Mouse (Mus musculus) spleen, embryonic (tissue): ENCODE measurements around the gene Frrs1l.

Experiments used
- CTCF ChIA-PET: fragments of 350-600 bp; sonication (Branson Sonifier 250); formaldehyde crosslinking; loops from one replicate; lab custom pipeline; 2022; lab: Charles Lee

Frrs1l gene

DNA sequence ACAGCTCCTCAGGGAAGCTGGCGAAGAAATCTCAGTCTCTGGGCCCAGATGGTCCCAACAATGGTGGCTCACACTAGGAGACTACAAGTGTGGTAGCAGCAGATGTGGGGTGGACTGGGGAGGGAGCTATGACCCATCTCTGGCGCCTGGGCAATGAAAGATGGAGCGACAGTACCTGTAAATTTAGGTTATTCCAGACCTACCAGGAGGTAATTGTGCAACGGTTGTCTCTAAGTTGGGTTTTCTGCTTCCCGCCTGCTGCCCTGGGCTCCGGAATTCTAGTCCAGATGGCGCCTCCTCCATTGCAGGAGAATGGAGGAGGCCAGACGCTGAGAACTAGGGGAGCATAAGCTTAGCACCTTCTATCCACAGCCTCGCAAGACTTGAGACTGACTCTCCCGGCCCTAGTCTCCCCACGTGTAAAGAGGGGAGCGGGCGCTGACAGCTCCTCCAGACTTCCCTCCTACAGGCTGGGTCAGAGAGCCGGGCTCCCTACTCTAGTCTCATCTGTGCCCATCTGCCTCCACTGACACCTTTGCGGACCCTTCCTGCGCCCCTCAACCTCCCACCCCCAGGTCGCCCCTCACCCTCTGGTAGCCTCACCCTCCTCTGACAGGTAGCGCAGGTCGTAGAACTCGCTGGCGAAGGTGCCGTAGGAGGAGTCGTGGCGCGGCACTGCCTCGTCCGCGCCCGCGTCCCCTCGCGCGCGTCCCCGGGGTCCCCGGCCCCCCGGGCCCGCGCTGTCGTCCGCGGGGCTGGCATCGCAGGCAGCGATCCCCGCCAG lies 568 bp downstream of the Frrs1l start:
- CTCF ChIA-PET: no interaction called here

DNA sequence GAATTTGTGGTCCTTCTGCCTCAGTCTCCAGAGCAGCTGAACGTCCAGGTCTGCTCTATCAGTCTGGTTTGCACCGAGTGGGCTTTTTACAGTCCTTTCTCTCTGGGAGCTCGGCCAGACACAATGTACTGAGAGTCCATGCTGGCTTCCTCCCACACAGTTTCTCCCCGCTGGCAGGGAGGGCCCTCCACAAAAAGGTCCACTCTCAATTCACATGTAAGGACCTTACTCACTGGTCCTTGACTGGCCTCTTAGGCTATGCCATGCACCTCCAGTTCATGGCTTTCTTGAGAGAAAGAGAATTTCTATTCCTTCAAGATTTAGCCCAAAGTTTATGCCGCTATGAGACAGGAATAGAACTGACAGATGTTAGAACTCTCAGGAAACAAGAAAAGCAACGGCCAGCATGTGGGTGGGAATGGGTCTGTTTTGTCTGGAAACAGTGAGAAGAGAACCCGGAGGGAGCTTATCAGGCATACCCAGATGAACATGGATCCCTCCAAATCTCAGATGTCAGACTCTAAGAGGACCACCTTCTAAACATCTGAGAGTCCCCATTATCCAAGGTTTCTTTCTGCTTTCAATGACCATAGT lies 24.5 kb downstream of the Frrs1l start:
- CTCF ChIA-PET: no interaction called here

DNA sequence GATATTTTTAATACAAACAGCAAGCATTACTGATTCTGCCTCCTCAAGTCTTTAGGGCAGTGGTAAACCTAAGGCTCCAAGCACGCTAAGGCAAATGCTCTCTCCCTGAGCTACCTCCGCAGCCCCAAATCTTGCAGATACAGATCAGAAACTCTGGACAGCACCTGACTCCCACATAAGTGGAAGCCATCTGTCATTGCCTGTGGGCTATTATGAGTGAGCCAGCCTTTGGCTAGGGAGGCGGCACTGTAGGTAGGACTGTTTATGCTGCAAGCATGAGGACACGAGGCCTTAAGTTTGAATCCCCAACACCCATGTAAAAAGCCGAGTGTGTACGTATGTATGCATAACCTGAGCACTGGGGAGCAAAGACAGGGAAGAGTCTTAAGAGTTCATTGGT lies 26.5 kb downstream of the Frrs1l start:
- CTCF ChIA-PET: no interaction called here

DNA sequence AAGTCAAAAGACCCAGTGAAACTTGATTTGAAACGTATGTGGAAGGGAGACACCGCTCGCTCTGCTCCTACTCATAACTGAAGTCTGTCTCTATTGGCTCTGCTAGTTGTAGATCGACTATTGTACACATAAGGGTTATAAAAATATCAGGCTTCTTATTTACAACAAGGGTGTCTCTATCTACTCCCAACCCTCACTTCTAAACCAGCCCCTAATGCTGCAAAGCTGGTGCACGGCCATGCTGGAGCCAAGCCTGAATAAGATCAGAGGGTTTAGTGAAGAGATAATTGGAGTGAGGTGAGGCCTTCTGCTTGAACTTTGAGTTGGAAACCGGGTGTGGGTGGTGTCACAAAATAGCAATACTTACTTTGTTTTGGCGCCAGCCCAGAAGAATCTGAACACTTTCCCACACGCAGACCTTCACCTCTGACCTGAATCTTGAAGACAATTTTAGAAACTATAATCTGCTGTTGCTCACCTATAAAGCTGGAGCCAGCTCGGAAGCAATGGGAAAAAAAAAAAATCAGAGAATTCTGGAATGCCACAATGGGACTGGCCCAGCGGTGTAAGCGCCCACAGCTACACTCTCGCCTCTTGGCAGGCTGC lies 28.8 kb downstream of the Frrs1l start:
- CTCF ChIA-PET: interaction anchor here (0.7 kb wide), 1 partner anchor 73 kb away, joined by 3 read pairs; no protein-coding TSS in a partner anchor

DNA sequence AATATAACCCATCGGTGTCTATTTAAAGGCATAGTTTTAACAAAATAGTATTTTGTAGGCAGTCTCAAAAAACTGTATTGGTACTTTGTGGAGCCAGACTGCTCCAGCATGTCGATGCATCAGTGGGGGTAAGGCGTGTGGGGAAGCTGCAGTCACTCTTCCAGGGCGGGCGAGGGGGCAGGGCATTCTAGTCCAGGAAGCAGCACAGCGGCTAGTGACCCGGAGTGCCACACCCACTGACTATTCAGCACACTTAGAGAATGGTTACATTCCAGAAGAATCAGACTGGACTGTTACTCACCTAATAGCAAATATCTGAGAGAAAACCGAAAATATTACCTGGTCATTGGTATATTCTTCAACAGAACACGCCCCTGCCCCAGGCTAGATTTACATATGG lies 32.7 kb downstream of the Frrs1l start:
- CTCF ChIA-PET: no interaction called here

DNA sequence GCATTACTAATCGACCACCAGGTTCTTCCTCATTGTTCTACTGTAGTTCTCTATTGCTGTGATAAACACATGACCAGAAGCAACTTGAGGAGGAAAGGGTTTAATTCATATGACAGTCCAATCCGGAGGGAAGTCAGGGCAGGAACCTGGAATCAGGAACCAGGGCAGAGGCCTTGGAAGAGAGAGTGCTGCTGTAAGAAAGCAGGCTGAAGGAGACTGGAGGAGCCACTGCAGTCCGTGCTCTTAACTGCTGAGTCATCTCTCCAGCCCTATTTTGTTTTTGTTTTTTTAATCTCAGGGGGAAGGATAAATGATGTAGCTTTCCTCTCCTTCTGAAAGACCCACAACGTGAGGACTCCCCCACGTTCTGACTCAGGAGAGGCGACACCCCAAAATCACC lies 37.0 kb downstream of the Frrs1l start:
- CTCF ChIA-PET: no interaction called here

DNA sequence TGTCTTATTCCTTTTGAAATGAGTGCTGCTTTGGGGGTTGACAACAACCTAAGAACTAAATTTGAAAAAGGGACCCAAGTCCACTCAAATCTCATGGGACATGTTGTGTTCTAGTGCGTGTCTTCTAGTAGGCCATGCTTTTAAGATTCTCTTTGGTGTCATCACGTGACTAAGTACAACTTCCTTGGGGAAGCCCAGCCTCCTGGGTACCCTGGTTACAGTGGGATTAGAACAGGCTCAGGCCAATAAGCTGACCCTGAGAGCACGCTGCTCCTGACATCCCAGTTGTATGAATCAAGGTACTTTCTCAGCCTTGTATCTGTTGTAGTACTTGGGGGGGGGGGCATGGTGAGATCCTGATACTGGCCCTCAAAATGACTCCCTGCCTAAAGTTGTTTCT lies 38.5 kb downstream of the Frrs1l start:
- CTCF ChIA-PET: no interaction called here

DNA sequence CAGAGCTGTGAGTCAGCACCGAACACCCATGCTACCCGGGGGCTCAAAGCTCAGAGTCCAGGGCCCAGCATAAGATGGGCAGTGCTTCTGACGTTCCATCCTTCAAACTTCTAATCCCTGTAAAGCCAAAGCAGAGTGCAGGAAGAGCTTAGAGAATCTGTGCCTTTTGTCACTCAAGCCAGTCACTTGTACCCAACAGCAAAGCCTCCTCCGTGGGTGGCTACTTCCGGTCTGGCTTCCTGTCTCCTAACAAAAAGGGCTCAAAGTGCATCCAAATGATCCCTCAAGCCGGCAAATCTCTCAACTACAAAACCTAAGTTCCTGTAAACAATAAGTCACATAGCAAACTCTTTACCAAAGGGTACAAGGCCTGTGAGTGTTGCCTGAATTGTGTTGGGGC lies 40.7 kb downstream of the Frrs1l start:
- CTCF ChIA-PET: no interaction called here

DNA sequence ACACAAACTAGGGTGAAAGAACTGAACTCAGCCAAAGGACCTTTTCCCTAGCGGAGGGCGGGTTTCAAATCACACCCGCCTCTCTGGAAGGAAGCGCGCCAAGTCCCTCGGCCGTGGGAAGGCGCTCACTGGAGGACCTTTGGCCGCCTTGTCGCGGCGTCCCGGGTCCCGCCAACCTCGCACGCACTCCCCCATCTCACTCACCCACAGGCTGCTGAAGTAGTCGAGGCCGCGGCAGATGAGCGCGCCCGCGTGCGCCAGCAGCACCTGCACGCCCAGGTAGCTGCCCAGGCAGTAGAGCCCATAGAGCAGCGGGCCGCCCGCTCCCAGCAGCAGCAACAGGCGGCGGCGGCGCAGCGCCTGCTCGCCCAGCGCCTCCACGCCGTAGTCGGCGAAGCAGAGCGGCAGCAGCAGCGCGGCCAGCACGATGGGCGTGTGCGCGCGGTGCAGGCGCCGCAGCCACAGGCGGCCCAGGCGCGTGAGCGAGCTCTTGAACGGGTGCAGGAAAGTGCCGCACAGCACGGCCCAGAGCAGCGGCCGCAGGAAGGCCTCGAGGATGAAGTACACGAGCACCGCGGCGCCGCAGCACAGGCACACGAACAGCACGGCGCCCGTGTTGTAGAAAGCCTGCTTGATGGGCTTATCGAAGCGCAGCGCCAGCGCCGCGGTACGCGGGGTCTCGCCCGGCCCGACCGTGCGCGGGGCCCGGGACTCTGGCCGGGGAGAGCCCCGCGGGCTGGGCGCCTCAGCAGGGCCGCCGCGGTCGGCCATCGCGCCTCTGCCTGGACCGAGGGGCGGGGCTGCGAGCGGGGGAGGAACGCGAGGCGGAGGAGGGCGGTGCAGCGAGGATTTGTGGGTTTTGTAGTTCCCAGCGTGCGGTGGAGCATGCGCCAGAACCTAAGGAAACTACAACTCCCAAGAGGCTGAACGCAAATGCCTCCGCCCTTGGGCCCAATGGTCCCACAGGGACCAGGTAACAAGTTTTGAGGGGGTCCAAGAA lies 43.2 kb downstream of the Frrs1l start, which contains the start of gene Tmem245:
Gene Tmem245 (minus strand): TSS at position 797 of the 1,000 bp plus-strand sequence.
- CTCF ChIA-PET: interaction anchor here (0.6 kb wide), 1 partner anchor 9 kb away, joined by 3 read pairs; no protein-coding TSS in a partner anchor

DNA sequence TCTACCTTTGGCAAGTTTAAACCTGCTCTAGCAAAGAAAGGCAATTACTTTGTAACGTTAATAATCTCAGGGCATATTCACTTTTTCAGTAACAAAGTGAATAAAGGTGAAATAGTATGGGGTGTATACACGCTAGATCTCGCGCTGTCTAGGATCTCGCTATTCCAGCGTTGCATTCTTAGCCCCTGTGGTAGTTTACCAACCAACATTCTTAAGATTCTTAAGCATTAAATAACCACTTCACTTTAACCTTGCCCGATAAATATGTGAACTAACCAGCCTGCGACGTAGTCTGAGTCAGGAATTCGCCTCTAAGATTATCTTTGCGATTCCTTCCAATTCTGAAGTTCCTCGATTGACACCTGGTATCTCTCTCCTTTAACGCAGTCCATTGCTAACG lies 44.0 kb downstream of the Frrs1l start:
- CTCF ChIA-PET: no interaction called here

DNA sequence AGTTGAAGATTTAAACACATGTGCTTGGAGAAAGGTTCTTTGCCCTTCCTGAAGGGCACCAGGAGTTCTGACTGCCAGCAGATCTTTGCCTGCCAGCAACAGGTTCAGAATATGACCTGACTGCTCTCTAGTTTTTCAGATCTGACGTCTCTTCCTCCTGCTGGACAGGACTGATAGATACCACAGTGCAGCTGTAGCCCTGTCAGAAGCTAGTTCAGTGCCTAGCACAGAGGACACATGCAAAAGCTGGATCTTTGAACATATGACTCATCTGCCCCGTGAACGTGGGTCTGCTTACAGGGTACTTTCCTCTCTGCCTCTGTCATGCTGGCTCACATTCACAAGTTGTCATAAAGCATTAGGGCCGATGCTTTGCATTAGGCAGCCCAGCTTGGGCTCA lies 45.9 kb downstream of the Frrs1l start:
- CTCF ChIA-PET: interaction anchor here (0.6 to 0.7 kb wide), 2 partner anchors 16 to 32 kb away, joined by 3 read pairs; no protein-coding TSS in a partner anchor

DNA sequence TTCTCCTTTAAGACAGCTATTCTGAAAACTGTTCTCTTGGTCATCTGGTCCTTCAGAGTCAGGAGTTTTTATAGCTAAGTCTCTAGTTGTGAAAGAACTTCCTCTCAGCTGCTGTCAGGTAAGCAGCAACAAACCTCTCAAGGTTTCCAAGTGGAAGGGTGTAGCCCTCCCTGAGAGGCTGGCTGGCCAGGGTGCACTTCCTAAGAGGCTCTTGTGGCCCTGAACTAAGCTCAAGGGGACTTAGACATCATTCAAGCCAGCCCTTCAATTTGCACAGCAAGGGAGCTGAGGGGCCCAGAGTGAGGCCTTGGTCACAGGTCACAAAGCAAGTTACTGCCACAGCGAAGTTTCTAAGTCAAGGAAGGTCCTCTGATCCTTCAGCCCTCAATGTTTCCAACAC lies 46.9 kb downstream of the Frrs1l start:
- CTCF ChIA-PET: no interaction called here

DNA sequence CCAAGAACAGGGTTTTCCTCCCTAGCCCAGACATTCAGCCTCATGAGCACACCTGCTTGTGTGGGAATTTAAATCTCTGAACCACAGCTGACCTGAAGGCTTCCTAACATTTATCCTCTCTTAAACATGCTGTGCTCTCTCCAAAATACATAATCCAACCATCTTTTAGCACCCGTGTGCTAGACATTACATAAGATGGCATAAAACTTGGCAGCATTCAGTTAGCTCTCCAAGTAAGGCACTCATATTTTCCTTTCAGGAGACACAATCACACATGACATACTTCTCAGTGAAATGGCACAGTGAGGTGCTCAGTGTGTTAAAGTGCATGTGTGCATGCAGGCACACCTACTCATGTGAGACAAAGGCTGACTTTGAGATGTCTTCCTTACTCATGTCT lies 47.6 kb downstream of the Frrs1l start:
- CTCF ChIA-PET: no interaction called here

DNA sequence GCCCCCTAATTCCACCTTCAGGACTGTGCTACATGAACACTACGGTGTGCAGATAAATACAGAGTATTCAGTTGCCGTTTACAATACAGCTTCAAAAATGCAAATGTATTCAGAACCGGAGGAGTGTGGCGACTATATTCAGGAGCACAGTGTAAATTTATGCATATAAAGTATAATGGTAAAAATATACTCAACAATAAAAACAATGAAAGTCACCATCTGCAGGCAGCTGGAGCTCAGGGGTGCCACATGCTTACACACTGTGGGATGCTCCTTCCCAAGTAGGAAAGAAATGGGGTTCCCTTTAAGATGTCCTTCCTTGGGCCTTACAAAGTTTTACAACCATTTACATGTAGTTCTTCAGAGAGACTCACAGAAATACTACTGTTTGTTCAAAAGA lies 48.7 kb downstream of the Frrs1l start:
- CTCF ChIA-PET: no interaction called here

DNA sequence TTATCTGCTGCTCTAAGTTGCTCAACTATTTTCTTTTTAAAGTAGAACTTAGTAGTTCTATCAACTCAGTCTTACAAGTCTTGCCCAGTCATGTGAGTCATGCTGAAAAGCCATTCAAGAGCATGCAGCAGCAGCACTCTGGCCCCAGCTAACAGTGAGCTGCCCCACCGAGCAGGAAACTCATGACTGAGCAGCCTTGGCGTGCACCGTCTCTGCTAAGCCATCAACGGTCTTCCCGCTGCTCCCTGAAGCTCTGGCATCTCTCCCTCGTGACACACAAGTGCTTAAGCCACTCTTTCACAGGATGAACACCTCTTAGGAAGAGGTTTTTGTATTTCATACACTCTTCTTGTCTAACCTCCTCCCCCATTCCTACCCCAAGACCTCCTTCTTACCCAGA lies 53.1 kb downstream of the Frrs1l start:
- CTCF ChIA-PET: no interaction called here

DNA sequence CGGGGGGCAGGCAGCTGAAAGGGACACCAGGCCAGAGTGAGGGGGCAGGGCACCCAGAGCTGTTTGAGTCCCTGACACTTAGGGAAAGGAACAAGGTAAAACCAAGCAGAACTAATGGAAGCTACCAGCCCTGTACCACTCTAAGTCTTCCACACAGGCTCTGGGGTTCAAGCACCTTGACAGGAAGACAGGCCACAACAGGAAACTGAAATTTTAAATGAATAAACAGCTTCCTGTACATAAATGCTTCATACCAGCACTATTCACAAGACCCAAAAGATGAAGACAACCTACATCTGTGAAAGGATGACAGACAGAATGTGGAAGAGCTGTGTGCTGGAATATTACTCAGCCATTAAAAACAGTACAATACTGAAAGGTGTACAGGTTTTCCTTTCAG lies 54.9 kb downstream of the Frrs1l start:
- CTCF ChIA-PET: no interaction called here

DNA sequence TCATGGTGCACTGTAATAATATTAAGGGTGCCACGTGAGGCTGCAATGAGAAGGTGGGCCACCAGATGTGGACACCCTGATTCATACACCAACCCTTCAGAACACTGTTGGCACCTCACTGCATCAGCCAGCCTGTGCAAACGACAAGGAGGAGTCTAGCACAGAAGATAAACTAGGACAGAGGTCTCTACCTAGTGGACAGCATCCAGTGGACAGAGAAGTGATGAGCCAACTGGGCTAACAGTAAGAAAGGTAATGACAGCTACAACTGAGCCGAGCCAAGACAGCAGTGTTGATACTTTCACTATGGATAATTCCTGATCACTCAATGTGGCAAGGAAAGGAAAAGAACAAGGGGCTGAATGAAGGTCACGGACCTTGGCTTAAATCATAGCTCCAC lies 57.0 kb downstream of the Frrs1l start:
- CTCF ChIA-PET: interaction anchor here (0.6 kb wide), 1 partner anchor 169 kb away, joined by 3 read pairs; no protein-coding TSS in a partner anchor

DNA sequence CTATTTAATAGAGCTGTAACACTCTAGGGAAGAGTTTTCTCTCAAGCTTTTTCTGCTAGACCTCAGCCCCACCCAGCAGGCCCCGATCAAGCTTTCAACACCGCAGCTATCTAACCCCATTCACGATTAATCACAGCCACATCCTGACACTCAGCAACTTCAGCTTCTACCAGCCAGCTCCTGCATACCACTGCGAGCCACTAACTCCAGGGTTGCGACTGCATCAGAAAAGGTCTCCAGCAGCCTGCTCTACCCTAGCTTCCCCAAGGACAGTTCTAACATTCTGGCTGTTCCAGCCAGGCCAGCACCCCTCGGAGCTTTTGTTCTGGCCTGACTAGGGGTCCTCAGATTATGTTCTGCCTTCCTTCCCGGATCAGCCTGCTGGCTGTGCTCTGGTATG lies 58.1 kb downstream of the Frrs1l start:
- CTCF ChIA-PET: no interaction called here

DNA sequence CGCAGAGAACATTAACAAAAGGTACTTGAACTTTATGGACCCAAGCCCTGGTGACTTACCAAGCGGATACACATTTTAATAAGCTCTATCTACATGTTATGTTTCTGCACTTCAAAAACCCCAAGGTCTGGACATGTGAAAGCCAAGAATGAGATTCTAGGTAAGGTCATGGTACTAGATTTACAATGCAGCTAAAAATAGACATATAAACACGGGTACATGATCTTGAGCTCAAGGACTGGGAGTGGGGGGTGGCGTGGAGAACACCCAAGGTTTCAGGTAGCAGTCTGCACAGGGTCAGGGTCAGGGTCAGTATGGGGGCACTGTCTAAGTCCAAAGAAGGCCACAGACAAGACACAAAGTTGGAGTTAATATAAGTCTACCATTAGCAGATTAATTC lies 59.9 kb downstream of the Frrs1l start:
- CTCF ChIA-PET: no interaction called here

DNA sequence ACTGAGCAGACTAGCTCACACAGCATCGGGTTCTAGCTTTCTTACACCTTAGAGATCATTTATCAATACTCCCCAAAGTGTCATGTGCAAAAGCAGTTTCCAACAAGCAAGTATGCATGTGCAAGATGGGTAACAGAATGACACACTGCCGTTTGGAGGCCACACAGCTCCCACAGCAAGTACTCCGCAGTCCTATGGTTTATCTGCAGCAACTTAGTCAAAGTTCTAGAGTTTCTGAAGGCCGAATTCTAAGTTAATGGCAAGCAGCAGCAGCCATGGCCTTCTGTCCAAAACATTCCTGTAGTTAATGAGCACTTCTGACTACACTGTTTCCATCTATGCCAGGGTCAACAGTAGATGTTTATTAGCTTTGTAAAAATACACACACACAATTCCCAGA lies 63.2 kb downstream of the Frrs1l start:
- CTCF ChIA-PET: no interaction called here

DNA sequence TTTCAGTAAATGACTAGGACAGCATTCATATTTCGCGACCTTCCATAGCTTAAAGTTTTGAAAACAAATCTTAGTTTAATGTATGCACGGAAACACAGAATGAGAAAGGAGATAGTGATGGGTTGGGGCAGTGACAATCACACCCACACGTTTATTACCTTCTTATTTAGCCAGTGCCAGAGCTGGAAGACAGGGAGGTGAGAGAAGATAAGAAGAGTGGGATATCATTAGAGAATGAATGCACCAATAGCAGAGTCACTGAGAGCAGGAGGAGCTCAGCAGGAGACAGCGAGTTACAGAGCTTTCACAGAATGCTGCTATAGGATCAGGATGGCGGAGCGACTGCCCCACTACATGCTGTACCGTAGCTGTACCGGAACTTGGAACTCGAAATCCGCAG lies 68.0 kb downstream of the Frrs1l start:
- CTCF ChIA-PET: no interaction called here
